Mouse (Mus musculus) mouse embryonic stem cell (cell line): Measurements from ENCODE around the gene Adora3.
"Not testable (repeated sequence)": the region's sequence is repeated elsewhere in the genome, so short reads cannot be mapped to it uniquely, and the experiment has no call there.

Experiments
- in situ Hi-C, 2 experiments: fragments of 300-500 bp; cut with MboI; formaldehyde crosslinking; loops; 1 replicate in 1 of 2; 3 replicates in 1 of 2; pipeline ENCODE4 v1.14.3; 2019 to 2020; ENCODE audit warnings: low sequenced_read_pairs in 2 of 2, low pct_unique_long_range_greater_than_20kb in 1 of 2, mixed read lengths in 1 of 2; ENCODE audit not compliant: unreplicated experiment in 1 of 2

Adora3 gene

DNA sequence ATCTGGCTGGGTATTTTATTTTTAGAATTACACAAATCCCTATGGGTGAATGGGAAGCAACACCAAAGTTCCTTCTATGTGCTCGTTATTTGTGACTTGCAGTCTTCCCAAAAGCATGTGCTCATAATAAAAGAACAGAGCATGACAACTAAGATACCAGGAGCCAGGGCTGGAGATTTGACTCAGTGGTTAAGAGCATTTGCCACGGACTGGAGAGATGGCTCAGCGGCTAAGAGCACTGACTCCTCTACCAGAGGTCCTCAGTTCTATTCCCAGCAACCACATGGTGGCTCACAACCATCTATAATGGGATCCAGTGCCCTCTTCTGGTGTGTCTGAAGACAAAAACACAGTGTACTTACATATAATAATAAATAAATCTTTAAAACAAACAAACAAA lies 26.2 kb downstream of the Adora3 start:
- in situ Hi-C loops, result loop anchor here (10.0 kb wide), 3 partner anchors 122 to 212 kb away; partner anchors contain the start of gene Ddx20 (in 1 of the 2)

DNA sequence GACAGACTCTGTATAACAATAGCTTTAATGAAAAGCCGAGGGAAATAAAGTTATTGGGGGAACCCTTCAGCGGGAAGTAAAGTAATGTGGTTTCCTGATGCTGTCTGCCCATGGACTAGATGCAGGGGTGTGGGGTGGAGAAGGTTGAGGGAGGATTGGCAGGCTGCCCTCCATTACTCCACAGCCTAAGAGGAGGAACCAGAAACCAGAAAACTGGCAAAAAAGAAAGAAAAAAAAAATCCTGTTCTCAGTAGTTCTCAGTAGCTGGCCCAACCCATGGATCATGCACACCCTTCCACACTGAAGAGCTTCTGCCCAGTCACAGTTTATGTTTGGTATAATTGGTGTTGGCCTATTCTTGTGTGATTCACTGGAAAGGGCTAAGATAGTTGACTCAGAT lies 27.7 kb downstream of the Adora3 start:
- in situ Hi-C loops, result loop anchor here (10.0 kb wide), 3 partner anchors 124 to 214 kb away; partner anchors contain the start of gene Ddx20 (in 1 of the 2)

DNA sequence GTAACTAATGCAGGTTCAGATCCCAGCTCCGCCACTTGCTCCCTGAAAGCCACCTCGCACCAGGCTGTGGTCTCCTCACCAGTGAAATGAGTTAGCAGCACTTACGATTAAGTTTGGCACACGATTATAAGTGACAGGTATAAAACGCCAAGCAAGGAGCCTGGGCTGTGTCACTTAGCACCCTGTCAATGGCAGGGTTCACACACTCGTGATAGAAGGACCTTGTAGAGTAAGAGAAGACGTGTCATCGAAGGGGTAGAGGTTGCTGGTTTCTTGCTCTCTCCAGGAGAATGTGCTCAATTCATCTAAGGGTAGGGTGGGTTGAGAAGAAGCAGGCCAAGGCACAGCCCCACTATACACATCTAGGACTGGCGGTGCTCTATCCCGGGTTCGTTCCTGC lies 28.2 kb downstream of the Adora3 start:
- in situ Hi-C loops, result loop anchor here (10.0 kb wide), 3 partner anchors 124 to 214 kb away; partner anchors contain the start of gene Ddx20 (in 1 of the 2)

GRCm38 (mm10) chr3:105899394-105900147 lies 28.9 kb downstream of the Adora3 start:
- in situ Hi-C loops, result loop anchor here (10.0 kb wide), 3 partner anchors 125 to 215 kb away; partner anchors contain the start of gene Ddx20 (in 1 of the 2)

GRCm38 (mm10) chr3:105900266-105900665 lies 29.6 kb downstream of the Adora3 start:
- in situ Hi-C loops, result no loop called here

GRCm38 (mm10) chr3:105900716-105901115 lies 30.1 kb downstream of the Adora3 start:
- in situ Hi-C loops, result no loop called here

- in situ Hi-C loops, result no loop called here
Measured at GRCm38 (mm10) chr3:105901468-105901867, 30.8 kb downstream of the Adora3 start.

GRCm38 (mm10) chr3:105904213-105904612 lies 33.6 kb downstream of the Adora3 start:
- in situ Hi-C loops, result no loop called here

- in situ Hi-C loops, result no loop called here
Measured at GRCm38 (mm10) chr3:105904721-105905120, 34.1 kb downstream of the Adora3 start.

DNA sequence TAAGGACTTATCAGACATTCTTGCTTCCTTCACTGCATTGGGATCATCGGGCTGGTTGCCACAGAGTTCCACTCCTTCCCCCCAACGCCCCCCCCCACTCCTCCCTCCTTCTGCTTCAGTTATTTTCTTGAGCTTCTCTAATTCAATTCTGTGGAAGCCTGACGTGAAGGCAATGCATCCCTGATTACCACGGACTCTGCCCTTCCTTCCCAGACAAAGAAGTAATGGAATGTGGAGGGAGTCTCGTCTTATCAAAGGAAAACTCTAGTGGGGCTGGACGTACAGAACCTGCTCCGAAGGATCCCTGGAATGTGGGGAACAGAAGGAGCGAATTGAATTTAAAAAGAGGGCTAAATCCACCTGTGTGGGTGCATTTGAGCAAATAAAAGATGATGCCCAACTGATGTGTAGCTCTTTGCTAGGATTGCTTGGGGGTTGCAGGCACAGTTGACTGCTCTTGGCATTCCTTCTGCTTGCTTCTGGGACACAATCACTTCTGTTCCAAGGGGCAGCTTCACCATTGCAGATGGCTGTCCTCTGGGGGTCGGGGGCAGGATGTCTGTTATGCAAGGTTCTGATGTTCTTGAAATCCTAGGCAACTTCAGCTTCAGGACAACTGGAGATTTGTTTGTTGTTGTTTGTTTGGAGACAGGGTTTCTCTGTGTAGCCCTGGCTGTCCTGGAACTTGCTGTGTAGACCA lies 37.4 kb downstream of the Adora3 start:
- in situ Hi-C loops, result no loop called here

- in situ Hi-C loops, result no loop called here
Measured at GRCm38 (mm10) chr3:105908976-105909375, 38.3 kb downstream of the Adora3 start.

DNA sequence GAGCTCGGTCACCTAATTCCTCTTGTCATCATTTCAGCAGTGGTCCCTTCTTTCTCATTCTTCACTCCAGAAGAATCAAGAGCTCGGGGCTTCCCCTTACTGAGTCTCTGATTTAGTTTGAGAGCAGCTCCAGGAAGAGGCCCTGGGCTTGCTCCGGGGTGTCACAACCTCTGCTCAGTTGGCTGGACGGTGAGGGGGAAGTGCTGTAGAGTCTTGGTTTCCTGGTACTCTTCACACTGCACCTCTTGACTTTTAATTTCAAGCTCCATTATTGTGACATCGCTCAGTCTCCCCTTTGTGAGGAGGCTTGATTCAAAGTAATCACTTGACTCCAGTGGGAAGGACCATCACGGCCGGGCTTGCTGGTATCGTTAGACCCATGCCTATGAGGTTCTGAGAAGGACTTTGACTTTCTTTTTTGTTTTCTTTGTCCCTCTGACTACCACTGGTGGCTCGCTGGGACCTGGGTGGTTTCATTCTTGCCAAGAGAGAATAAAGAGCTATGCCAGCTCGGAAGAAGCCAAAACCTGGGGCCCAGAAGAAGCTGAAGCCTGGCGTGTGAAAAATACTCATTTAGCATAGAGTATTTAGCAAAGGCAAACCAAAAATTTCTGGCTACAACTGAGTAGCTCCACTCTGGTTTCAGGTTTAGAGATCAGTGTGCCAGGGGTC lies 40.0 kb downstream of the Adora3 start:
- in situ Hi-C loops, result no loop called here

- in situ Hi-C loops, result no loop called here
Measured at GRCm38 (mm10) chr3:105912097-105912880, 41.6 kb downstream of the Adora3 start.

DNA sequence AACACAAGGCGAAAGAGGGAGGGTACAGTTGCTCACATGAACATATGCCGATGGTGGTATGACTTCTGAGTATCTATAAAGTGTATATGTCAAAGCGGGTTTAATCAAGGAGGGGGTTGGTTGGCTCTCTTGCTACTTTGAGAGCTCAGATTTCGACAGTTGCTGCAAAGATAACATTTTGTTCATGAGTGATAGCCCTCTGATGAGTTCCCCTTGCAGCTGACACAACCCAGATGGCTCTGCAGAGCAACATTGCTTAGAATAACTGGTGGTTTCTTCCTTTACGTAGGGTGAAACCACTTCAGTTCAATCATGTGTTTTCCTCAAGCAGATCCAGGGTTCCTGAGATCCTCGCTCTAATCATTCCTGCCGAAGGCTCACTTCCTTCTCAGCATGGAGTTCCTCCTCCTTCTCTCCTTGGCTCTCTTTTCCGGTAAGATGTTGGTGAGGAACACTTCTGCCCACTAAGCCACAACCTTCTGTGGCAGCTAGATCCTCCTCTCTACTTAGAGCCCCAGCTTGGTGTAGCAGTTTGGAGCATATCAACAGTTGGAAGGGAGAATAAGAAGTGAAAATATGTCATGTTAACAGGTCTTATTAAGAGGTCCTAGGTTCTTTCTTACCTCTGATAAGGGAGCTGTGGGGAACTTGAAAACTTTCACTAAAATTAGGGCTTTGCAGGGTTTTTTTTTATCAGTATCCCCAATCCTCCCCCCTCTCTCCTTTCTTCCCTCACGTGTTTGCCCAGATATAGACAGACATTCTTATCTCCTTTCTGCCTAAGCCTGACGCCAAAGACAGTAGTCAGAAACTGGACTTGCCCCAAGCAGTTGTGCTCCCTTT lies 43.4 kb downstream of the Adora3 start:
- in situ Hi-C loops, result no loop called here

DNA sequence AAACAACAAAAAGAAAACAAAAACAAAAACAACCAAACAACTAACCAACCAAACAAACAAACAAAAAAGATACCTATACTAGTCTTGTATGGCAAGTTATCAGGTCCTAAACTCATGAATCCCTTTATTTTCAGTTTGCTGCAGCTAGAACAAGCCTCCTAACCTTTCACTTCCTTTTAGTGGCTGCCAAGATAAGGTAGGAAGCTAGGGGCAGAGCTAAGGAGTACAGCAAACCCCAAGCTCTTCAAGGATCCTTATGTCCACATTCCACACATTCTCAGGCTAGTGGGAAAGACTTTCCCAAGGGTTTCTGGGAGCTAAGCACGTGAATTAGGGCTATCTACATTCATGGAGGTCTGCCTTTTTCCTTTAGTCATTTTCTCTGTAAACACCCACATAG lies 44.6 kb downstream of the Adora3 start:
- in situ Hi-C loops, result no loop called here

GRCm38 (mm10) chr3:105916455-105916854 lies 45.8 kb downstream of the Adora3 start:
- in situ Hi-C loops, result not testable (repeated sequence)

DNA sequence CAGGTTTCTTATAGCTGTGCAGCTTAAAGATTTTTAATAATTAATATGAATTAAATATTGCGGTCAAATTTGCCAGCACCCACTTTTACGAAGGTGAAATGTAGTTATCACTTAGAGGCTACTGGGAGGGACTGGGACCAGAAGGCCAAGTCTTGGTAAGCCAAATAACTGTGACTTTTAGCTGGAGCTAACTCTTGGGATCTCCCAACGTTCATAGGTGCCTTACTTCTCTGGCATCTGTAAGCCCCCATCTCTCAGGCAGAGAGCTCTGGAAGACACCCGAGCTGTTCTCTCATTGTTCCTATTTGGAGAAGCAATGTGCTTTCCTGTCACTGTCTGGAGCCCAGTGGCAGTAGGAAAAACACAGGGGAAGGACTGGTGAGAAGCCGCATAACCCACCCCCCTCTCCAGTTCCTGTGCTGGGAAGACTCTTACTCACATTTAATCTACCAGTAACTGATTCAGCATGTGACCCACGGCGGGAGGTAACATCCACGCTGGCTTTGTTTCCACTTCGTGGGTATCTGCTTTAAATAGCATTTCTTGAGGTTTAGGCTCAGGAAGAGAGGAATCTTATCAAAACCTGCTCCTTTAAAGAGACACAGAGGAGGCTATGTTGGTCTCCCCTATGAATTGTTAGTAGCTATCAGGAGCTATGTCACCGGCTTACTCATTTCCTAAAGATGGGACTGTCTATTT lies 47.1 kb downstream of the Adora3 start:
- in situ Hi-C loops, result no loop called here
